Mouse (Mus musculus) layer of hippocampus, postnatal 10 days (tissue): ENCODE measurements around the gene Cd5. TPM values are rescaled to one million over a fixed set of nuclear protein-coding genes. Genes with fewer than 3 reads are reported as not detected.
A peak's percentile ranks its signal among the peaks of the same experiment; 100 is the strongest.

Experiments used
- DNase-seq, 2 experiments: peaks; one replicate each; pipeline ENCODE4 v3.0.0; 2021; ENCODE audit warnings: low spot score in 2 of 2
- long read RNA-seq: library from polyadenylated mRNA; stranded (forward); transcript quantifications from one replicate; pipeline ENCODE4 v2.0.0, GENCODE M21; 2023
- total RNA-seq, 2 experiments: library from RNA; stranded (reverse); gene quantifications; 2 replicates each; pipeline ENCODE4 v1.2.3; 2021

Gene Cd5
- under 1 TPM; 0.29 to 0.32 TPM for total RNA-seq
- long read RNA-seq: 0 reads

- DNase-seq: no peak
Observed at GRCm38 (mm10) chr19:10738811-10739210, at the start of gene Cd5. Gene Cd5 (minus strand): TSS chr19:10739002.

GRCm38 (mm10) chr19:10788242-10788641, 49.4 kb upstream of the Cd5 start:
- DNase-seq: no peak

GRCm38 (mm10) chr19:10787406-10787805, 48.6 kb upstream of the Cd5 start:
- DNase-seq: no peak

GRCm38 (mm10) chr19:10786753-10787152, 48.0 kb upstream of the Cd5 start:
- DNase-seq: no peak

- DNase-seq: peak in 1 of 2 experiments; percentile 57
Observed at GRCm38 (mm10) chr19:10784796-10785459, 46.1 kb upstream of the Cd5 start.

GRCm38 (mm10) chr19:10784061-10784460, 45.3 kb upstream of the Cd5 start:
- no peak for DNase-seq

- no peak for DNase-seq
Observed at GRCm38 (mm10) chr19:10783168-10783567, 44.4 kb upstream of the Cd5 start.

GRCm38 (mm10) chr19:10781641-10782040, 42.8 kb upstream of the Cd5 start:
- no peak for DNase-seq

- no peak for DNase-seq
Observed at GRCm38 (mm10) chr19:10776906-10777305, 38.1 kb upstream of the Cd5 start.

- DNase-seq: no peak
Observed at GRCm38 (mm10) chr19:10774141-10774540, 35.3 kb upstream of the Cd5 start.

GRCm38 (mm10) chr19:10773384-10773783, 34.6 kb upstream of the Cd5 start:
- no peak for DNase-seq

- no peak for DNase-seq
Observed at GRCm38 (mm10) chr19:10772866-10773265, 34.1 kb upstream of the Cd5 start.

GRCm38 (mm10) chr19:10771995-10772394, 33.2 kb upstream of the Cd5 start:
- no peak for DNase-seq

- DNase-seq: no peak
Observed at GRCm38 (mm10) chr19:10769429-10770195, 30.8 kb upstream of the Cd5 start.

GRCm38 (mm10) chr19:10768694-10769428, 30.1 kb upstream of the Cd5 start:
- DNase-seq: no peak

GRCm38 (mm10) chr19:10767631-10768030, 28.8 kb upstream of the Cd5 start:
- DNase-seq: no peak

- no peak for DNase-seq
Observed at GRCm38 (mm10) chr19:10763381-10764031, 24.7 kb upstream of the Cd5 start.

GRCm38 (mm10) chr19:10762468-10762867, 23.7 kb upstream of the Cd5 start:
- no peak for DNase-seq

GRCm38 (mm10) chr19:10761794-10762415, 23.1 kb upstream of the Cd5 start:
- DNase-seq: no peak

- no peak for DNase-seq
Observed at GRCm38 (mm10) chr19:10759983-10760831, 21.4 kb upstream of the Cd5 start.
